Mouse (Mus musculus): ENCODE data around the gene Cdk6.
"Not testable (repeated sequence)": the region's sequence is repeated elsewhere in the genome, so short reads cannot be mapped to it uniquely, and the experiment has no call there.

Gene Cdk6

DNA sequence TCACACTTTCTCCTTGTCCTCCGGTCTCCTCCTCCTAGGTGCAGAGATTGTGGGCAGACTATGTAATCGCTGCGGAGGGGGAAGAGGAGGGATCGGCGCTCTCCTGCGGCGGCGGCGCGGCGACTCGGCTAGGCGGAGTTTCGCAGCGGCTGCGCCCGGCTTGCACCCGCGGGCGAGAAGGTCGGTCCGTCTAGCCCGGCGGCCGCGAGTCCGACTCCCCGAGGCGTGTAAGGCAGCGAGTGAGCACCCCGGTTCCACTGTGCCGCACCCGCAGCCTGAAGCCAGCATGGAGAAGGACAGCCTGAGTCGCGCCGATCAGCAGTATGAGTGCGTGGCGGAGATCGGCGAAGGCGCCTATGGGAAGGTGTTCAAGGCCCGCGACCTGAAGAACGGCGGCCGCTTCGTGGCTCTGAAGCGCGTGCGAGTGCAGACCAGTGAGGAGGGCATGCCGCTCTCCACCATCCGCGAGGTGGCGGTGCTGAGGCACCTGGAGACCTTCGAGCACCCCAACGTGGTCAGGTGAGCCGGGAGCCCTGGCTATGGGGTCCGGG, 2.9 kb downstream of the Cdk6 start:
- peak; percentile 91 for DNase-seq (ENCODE audit: low spot score)

DNA sequence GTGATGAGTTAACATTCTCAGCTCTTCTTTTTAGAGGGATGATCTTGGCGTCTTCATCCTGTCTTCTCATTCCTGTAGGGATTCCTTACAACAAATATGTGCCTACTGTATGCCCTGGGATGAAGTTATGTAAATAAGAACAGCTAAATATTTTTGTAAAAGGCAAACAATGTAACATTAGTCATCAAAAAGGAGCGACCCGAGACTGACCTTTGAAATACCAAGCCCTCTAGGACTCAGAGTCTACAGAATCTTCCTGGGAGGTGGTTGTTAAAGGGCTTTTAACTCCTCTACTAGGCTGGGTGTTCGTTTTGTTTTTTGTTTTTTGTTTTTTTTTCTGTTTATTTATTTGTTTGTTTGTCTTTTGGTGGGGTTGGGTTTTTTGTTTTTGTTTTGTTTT, 4.3 kb downstream of the Cdk6 start:
- DNase-seq (ENCODE audit: low spot score): not testable (repeated sequence)

DNA sequence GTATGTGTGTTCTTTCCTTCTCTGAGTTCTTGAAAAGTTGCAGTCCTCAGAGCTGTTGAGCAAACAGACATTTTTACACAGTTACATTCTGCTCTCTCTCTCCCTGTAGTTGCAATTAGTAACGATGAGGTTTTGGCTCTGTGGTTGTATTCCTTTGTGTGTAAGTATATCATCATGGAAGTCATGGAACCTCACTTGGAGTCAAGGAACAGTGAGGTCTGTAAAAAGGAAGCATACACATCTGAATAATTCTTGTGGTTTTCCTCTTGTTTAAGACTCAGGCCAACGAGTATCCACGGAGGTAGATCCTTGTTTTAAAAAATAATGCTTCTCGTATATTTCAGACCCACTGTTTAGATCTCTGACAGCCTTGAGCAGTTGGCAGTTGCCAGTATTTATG, 8.1 kb downstream of the Cdk6 start:
- not testable (repeated sequence) for DNase-seq (ENCODE audit: low spot score)

DNA sequence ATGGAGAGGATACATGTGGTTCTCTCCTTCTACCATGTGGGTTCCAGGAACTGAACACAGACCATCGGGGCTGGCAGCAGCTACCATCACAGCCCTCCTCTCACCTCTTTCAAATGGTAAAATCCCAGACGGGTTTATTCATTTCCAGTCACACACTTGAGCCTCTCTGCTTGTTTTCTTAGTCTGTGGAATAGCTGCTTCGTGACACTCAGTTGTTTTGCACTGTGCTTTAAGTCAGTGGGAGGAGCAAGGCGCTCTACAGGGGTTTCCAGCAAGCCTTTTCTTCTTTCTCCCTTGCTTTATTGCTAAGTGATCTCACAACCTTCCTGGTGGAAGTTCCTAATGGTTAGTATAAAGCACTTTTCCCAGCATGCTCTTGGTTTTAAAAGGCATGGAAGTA, 10.6 kb downstream of the Cdk6 start:
- DNase-seq (ENCODE audit: low spot score): not testable (repeated sequence)

- DNase-seq (ENCODE audit: low spot score): no peak
Measured at GRCm38 (mm10) chr5:3352314-3352713, 11.0 kb downstream of the Cdk6 start.

DNA sequence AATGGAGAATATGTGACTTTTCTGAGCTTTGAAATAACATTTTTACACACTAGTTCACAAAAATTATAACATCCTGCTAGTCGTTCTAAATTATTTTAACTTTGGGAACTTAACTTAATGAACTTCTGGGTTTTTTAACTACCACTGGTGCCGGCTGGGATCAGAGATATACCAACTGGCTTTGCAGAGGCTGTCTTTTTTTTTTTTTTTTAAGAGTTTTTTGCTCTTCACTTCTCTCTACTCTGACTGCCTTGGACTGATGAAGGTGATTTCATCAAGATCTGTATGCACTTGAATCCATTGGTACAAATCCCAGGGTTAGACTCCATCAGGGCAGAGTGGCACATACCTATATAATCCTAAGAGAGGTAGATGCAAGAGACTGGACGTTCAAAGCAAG, 11.5 kb downstream of the Cdk6 start:
- DNase-seq (ENCODE audit: low spot score): no peak

GRCm38 (mm10) chr5:3354307-3354706, 13.0 kb downstream of the Cdk6 start:
- DNase-seq (ENCODE audit: low spot score): no peak

- no peak for DNase-seq (ENCODE audit: low spot score)
Measured at GRCm38 (mm10) chr5:3355032-3355536, 13.8 kb downstream of the Cdk6 start.

DNA sequence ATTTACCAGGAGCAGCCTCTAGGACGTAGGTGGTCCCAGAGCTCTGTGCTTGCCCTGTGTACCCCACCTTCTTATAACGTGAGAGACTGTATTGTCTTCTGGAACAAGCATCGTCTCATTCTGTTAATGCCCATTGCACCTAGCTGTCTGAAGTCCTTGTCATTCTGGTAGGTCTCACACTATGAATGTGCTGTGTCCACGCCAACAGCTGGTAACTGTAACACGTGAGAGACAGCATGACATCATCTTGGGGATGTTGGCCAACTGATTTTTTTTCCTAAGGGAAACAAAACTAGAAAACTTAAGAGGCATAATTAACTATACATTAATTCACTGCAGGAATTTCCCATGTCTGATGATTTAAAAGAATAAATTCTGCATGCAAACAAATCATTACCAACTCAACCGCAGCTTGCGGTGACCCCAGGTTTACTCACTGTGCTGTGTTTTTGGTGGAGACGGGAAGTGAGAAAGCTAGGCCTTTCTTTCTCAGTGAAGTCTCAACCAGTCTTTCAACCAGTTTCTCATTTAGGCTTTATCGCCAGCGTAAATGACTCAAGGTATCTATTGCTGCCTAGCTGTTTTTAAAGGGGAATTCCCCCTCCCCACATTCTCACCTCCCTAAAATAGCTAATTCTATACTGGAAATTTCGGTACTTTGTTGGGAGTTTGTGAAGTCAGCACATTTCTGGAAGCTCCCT, 14.4 kb downstream of the Cdk6 start:
- DNase-seq (ENCODE audit: low spot score): no peak

GRCm38 (mm10) chr5:3356261-3356778, 15.0 kb downstream of the Cdk6 start:
- no peak for DNase-seq (ENCODE audit: low spot score)

GRCm38 (mm10) chr5:3357496-3357895, 16.2 kb downstream of the Cdk6 start:
- DNase-seq (ENCODE audit: low spot score): no peak

- no peak for DNase-seq (ENCODE audit: low spot score)
Measured at GRCm38 (mm10) chr5:3358687-3359520, 17.6 kb downstream of the Cdk6 start.

- DNase-seq (ENCODE audit: low spot score): no peak
Measured at GRCm38 (mm10) chr5:3359914-3360313, 18.6 kb downstream of the Cdk6 start.

DNA sequence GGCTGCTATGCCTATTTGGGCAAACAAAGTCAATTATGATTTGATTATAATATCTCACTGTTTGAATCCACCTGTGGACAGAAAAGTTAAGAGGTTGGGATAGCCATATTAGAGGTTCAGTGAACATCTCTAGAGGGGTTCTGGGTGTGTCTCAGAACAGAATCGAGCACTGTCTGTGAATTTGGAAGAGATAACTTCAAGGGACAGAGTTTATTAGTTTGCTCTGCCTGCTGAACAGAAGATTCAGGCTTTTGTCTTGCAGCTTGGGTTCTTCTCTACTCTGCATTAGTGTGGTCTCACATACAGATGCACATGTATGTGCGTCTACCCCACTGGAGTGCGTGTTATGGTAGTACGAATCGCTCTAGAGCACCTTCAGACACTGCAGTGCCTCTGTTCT, 20.0 kb downstream of the Cdk6 start:
- no peak for DNase-seq (ENCODE audit: low spot score)

- DNase-seq (ENCODE audit: low spot score): no peak
Measured at GRCm38 (mm10) chr5:3362111-3362510, 20.8 kb downstream of the Cdk6 start.

- no peak for DNase-seq (ENCODE audit: low spot score)
Measured at GRCm38 (mm10) chr5:3363036-3363983, 22.0 kb downstream of the Cdk6 start.

- DNase-seq (ENCODE audit: low spot score): no peak
Measured at GRCm38 (mm10) chr5:3367045-3367444, 25.8 kb downstream of the Cdk6 start.

DNA sequence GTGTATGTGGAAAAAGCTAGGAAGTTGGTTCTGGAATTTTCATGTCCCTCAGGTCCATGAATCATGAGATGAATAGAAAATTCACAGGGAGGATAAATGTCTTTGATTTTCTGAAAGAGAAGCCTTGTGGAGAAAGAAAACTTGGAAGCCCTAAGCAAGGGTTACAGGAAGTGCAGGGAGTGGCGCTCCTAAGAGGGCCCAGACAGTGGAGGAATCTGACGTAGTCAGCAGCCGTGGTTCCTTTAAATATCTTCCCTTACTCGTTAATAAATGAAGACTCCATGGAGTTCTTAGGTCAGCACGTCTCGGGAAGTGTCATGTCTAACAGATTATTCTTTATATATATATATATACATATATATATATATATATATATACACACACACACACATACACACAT, 28.0 kb downstream of the Cdk6 start:
- no peak for DNase-seq (ENCODE audit: low spot score)

DNA sequence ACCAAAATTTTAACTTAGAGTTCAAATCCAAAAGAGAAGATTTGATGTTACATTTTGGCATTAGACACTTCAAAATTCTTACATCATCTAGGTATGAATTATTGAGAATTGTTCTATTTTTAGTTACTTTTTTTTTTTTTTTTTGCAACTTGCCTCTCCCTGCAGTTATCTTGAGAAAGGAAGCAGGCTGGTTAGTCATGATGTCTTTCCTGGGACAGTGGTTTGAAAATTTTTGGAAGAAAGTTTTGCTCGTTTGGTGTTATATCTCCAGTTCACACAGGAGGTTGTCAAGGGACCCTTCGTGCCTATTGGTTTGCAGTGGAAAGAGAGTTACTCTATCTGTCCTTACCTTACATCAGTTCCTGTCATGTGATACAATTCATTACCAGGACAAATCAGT, 29.9 kb downstream of the Cdk6 start:
- DNase-seq (ENCODE audit: low spot score): no peak

GRCm38 (mm10) chr5:3373170-3373569, 31.9 kb downstream of the Cdk6 start:
- no peak for DNase-seq (ENCODE audit: low spot score)

- DNase-seq (ENCODE audit: low spot score): no peak
Measured at GRCm38 (mm10) chr5:3374763-3375162, 33.5 kb downstream of the Cdk6 start.

GRCm38 (mm10) chr5:3376167-3376566, 34.9 kb downstream of the Cdk6 start:
- DNase-seq (ENCODE audit: low spot score): no peak
